Mouse (Mus musculus) C2C12 (cell line): Measurements from ENCODE around the gene Foxa1. TPM values are rescaled to one million over a fixed set of nuclear protein-coding genes. Genes with fewer than 3 reads are reported as not detected.

Experiments
- H3K27me3 ChIP-seq: one replicate; pipeline ENCODE4 v1.6.1; 2011; ENCODE audit not compliant: control insufficient read depth, insufficient read depth, insufficient read length
- H3K36me3 ChIP-seq: one replicate; pipeline ENCODE4 v1.6.1; 2011; ENCODE audit not compliant: control insufficient read depth, insufficient read depth
- H3K4me3 ChIP-seq: one replicate; pipeline ENCODE4 v1.5.1; 2011; ENCODE audit warnings: mild to moderate bottlenecking, control low read depth; ENCODE audit not compliant: poor library complexity, insufficient read depth, severe bottlenecking
- H3K79me2 ChIP-seq: one replicate; pipeline ENCODE4 v1.6.1; 2011; ENCODE audit not compliant: control insufficient read depth, insufficient read depth
- H3K79me3 ChIP-seq: one replicate; pipeline ENCODE4 v1.6.1; 2011; ENCODE audit warnings: low read depth, control low read depth
- H3ac ChIP-seq: one replicate; pipeline ENCODE3; 2011; ENCODE audit warnings: low read depth; ENCODE audit not compliant: control insufficient read depth, insufficient read length
- CEBPB ChIP-seq: IDR thresholded peaks from one replicate; pipeline ENCODE4 v1.6.1; 2011; ENCODE audit warnings: low read depth, mild to moderate bottlenecking, control low read depth, moderate library complexity
- CTCF ChIP-seq: IDR thresholded peaks from one replicate; pipeline ENCODE4 v1.5.1; 2011; ENCODE audit not compliant: control insufficient read depth, insufficient read depth, insufficient read length
- FOSL1 ChIP-seq: IDR thresholded peaks from one replicate; pipeline ENCODE4 v1.8.0; 2011; ENCODE audit warnings: mild to moderate bottlenecking, low read length; ENCODE audit not compliant: poor library complexity, insufficient read depth, severe bottlenecking
- MAX ChIP-seq: IDR thresholded peaks from one replicate; pipeline ENCODE4 v1.6.1; 2011; ENCODE audit warnings: mild to moderate bottlenecking, control low read depth
- MYOD1 ChIP-seq: IDR thresholded peaks from one replicate; pipeline ENCODE4 v1.6.1; 2011; ENCODE audit warnings: low read depth; ENCODE audit not compliant: control insufficient read depth, insufficient read length
- MYOG ChIP-seq: IDR thresholded peaks from one replicate; pipeline ENCODE4 v1.6.1; 2011; ENCODE audit not compliant: control insufficient read depth, insufficient read length; ENCODE audit errors: extremely low read depth
- USF1 ChIP-seq: IDR thresholded peaks from one replicate; pipeline ENCODE4 v1.6.1; 2011; ENCODE audit warnings: low read depth, mild to moderate bottlenecking, control low read depth, moderate library complexity
- polyA plus RNA-seq: library from polyadenylated mRNA; unstranded; fragments of >200 nt; fragmentation: generic; extraction: Trizol; gene quantifications from one replicate; pipeline ENCODE4 v1.2.1, GENCODE M21; 2012; ENCODE audit warnings: missing spikeins

The Foxa1 gene
- polyA plus RNA-seq, 1 experiment = not detected

GRCm38 (mm10) chr12:57542746-57543626 lies 3.7 kb downstream of the Foxa1 start:
- Histone ChIP-seq H3K36me3 (no peaks in the 10 kb centered on the region), H3K79me2 (no peaks in the 10 kb centered on the region), H3K79me3 (no peaks in the 10 kb centered on the region), H3K4me3 (no peak overlapping the region), H3K27me3 (peaks cover 30% of the 10 kb centered on the region), H3ac (no peak overlapping the region)
- TF ChIP-seq FOSL1 (no peak), MYOD1 (no peak), USF1 (no peak), CEBPB (no peak), CTCF (no peak), MYOG (no peak), MAX (no peak)

GRCm38 (mm10) chr12:57541931-57542745 lies 4.6 kb downstream of the Foxa1 start:
- no peak for TF ChIP-seq FOSL1
- no peak for TF ChIP-seq MYOD1
- no peak for TF ChIP-seq MAX
- TF ChIP-seq MYOG = no peak
- TF ChIP-seq USF1 = no peak
- no peak for TF ChIP-seq CEBPB
- H3ac ChIP-seq = no peak overlapping the region
- H3K79me3 ChIP-seq = no peaks in the 10 kb centered on the region
- no peak overlapping the region for H3K4me3 ChIP-seq
- H3K36me3 ChIP-seq = no peaks in the 10 kb centered on the region
- peaks cover 30% of the 10 kb centered on the region for H3K27me3 ChIP-seq
- H3K79me2 ChIP-seq = no peaks in the 10 kb centered on the region

- Histone ChIP-seq H3K4me3 (no peak overlapping the region), H3K36me3 (no peaks in the 10 kb centered on the region), H3K79me3 (no peaks in the 10 kb centered on the region), H3K79me2 (no peaks in the 10 kb centered on the region), H3ac (no peak overlapping the region), H3K27me3 (peaks cover 22% of the 10 kb centered on the region)
- TF ChIP-seq MAX = no peak
- no peak for TF ChIP-seq CTCF
- TF ChIP-seq FOSL1 = no peak
- TF ChIP-seq MYOG = no peak
- TF ChIP-seq MYOD1 = no peak
- TF ChIP-seq CEBPB = no peak
- TF ChIP-seq USF1 = no peak
Measured at GRCm38 (mm10) chr12:57541118-57541517, 5.6 kb downstream of the Foxa1 start.

- no peak overlapping the region for H3K4me3 ChIP-seq
- TF ChIP-seq MAX (no peak), FOSL1 (no peak)
- H3K36me3 ChIP-seq = no peaks in the 10 kb centered on the region
- H3K27me3 ChIP-seq = peaks cover 16% of the 10 kb centered on the region
- H3K79me2 ChIP-seq = no peaks in the 10 kb centered on the region
- no peaks in the 10 kb centered on the region for H3K79me3 ChIP-seq
- H3ac ChIP-seq = no peak overlapping the region
Measured at GRCm38 (mm10) chr12:57539551-57539985, 7.1 kb downstream of the Foxa1 start.

- Histone ChIP-seq H3K4me3 (no peak overlapping the region), H3K36me3 (no peaks in the 10 kb centered on the region), H3K79me3 (no peaks in the 10 kb centered on the region), H3ac (no peak overlapping the region), H3K27me3 (peaks cover 16% of the 10 kb centered on the region), H3K79me2 (no peaks in the 10 kb centered on the region)
- TF ChIP-seq USF1 (no peak), CTCF (no peak)
Measured at GRCm38 (mm10) chr12:57538588-57539550, 7.8 kb downstream of the Foxa1 start.
